Mouse (Mus musculus) liver, embryonic 13.5 days (tissue): ENCODE data around the gene Olfr876. TPM values are rescaled to one million over a fixed set of nuclear protein-coding genes. Genes with fewer than 3 reads are reported as not detected.

Experiments used
- ATAC-seq: fragments of 200-750 bp; cut with Nextera tagmentation; 2 replicates; pipeline ENCODE4 v1.8.0; 2017; ENCODE audit warnings: low read depth, mild to moderate bottlenecking, moderate number of reproducible peaks, moderate library complexity
- DNase-seq: peaks from one replicate; pipeline ENCODE4 v3.0.0; 2022
- H3K27ac ChIP-seq: fragments of 300-500 bp; sonication (generic); 2 replicates; pipeline ENCODE4 v1.5.1; 2015; ENCODE audit warnings: moderate library complexity, mild to moderate bottlenecking, inconsistent platforms
- H3K27me3 ChIP-seq: fragments of 300-500 bp; sonication (generic); 2 replicates; pipeline ENCODE4 v1.6.1; 2015; ENCODE audit warnings: mild to moderate bottlenecking, inconsistent platforms
- H3K36me3 ChIP-seq: fragments of 300-500 bp; sonication (generic); 2 replicates; pipeline ENCODE4 v1.6.1; 2015; ENCODE audit warnings: mild to moderate bottlenecking, inconsistent platforms
- H3K4me1 ChIP-seq: fragments of 300-500 bp; sonication (generic); replicated peaks from 2 replicates; pipeline ENCODE4 v1.6.1; 2015; ENCODE audit warnings: inconsistent platforms
- H3K4me2 ChIP-seq: fragments of 300-500 bp; sonication (generic); 2 replicates; pipeline ENCODE4 v1.6.1; 2015; ENCODE audit warnings: inconsistent platforms, mild to moderate bottlenecking, moderate library complexity
- H3K4me3 ChIP-seq: fragments of 300-500 bp; sonication (generic); replicated peaks from 2 replicates; pipeline ENCODE4 v1.5.1; 2015; ENCODE audit warnings: mild to moderate bottlenecking, inconsistent platforms
- H3K9ac ChIP-seq: fragments of 300-500 bp; sonication (generic); 2 replicates; pipeline ENCODE4 v1.6.1; 2015; ENCODE audit warnings: mild to moderate bottlenecking, inconsistent platforms
- H3K9me3 ChIP-seq: fragments of 300-500 bp; sonication (generic); replicated peaks from 2 replicates; pipeline ENCODE4 v1.6.1; 2016; ENCODE audit warnings: inconsistent platforms
- WGBS: fragments of 180-500 bp; shearing (Covaris S2); methylation state at CpG from one replicate; pipeline ENCODE4 v1.1.7; 2015; ENCODE audit not compliant: insufficient replicate concordance; 5-methylcytosine and 5-hydroxymethylcytosine counted together
- polyA plus RNA-seq: library from polyadenylated mRNA; unstranded; fragments of >200 nt; fragmentation: Nextera tagmentation; extraction: Ambion mirVana; gene quantifications from 2 replicates; pipeline ENCODE4 v1.2.1, GENCODE M21; 2015

Olfr876 gene
- polyA plus RNA-seq, 1 experiment from 2014 or later: not detected

- Histone ChIP-seq H3K27ac (no peak overlapping the region), H3K9me3 (no peaks in the 10 kb centered on the region), H3K4me2 (no peak overlapping the region), H3K27me3 (no peaks in the 10 kb centered on the region), H3K36me3 (no peaks in the 10 kb centered on the region), H3K4me1 (no peaks in the 10 kb centered on the region), H3K9ac (no peak overlapping the region), H3K4me3 (no peak overlapping the region)
- DNase-seq (no peak), ATAC-seq (no peak)
- 70% methylated on average over 3 of the region's 3 CpGs for WGBS
Observed at GRCm38 (mm10) chr9:37814696-37815095, 11.9 kb downstream of the Olfr876 start.

GRCm38 (mm10) chr9:37829881-37830280 is 27.1 kb downstream of the Olfr876 start:
- no peak overlapping the region for H3K27ac ChIP-seq
- no peak overlapping the region for H3K9ac ChIP-seq
- no peak overlapping the region for H3K4me2 ChIP-seq
- no peaks in the 10 kb centered on the region for H3K4me1 ChIP-seq
- DNase-seq (no peak), ATAC-seq (no peak)
- no peaks in the 10 kb centered on the region for H3K9me3 ChIP-seq
- H3K27me3 ChIP-seq: no peaks in the 10 kb centered on the region
- H3K4me3 ChIP-seq: no peak overlapping the region
- no peaks in the 10 kb centered on the region for H3K36me3 ChIP-seq

GRCm38 (mm10) chr9:37833341-37833740 is 30.5 kb downstream of the Olfr876 start:
- H3K4me2 ChIP-seq: no peak overlapping the region
- H3K27me3 ChIP-seq: no peaks in the 10 kb centered on the region
- H3K9ac ChIP-seq: no peak overlapping the region
- DNase-seq (no peak), ATAC-seq (no peak)
- no peaks in the 10 kb centered on the region for H3K9me3 ChIP-seq
- H3K4me3 ChIP-seq: no peak overlapping the region
- WGBS: 44% methylated on average over 1 of the region's 1 CpGs
- H3K4me1 ChIP-seq: no peaks in the 10 kb centered on the region
- no peak overlapping the region for H3K27ac ChIP-seq
- no peaks in the 10 kb centered on the region for H3K36me3 ChIP-seq

- DNase-seq (no peak), ATAC-seq (no peak)
- Histone ChIP-seq H3K27me3 (no peaks in the 10 kb centered on the region), H3K9ac (no peak overlapping the region), H3K4me3 (no peak overlapping the region), H3K9me3 (no peaks in the 10 kb centered on the region), H3K27ac (no peak overlapping the region), H3K4me2 (no peak overlapping the region), H3K4me1 (no peaks in the 10 kb centered on the region), H3K36me3 (no peaks in the 10 kb centered on the region)
- WGBS: 59% methylated on average over 2 of the region's 2 CpGs
Observed at GRCm38 (mm10) chr9:37849267-37849666, 46.4 kb downstream of the Olfr876 start.

- DNase-seq (no peak), ATAC-seq (no peak)
- Histone ChIP-seq H3K4me1 (no peaks in the 10 kb centered on the region), H3K36me3 (no peaks in the 10 kb centered on the region), H3K9ac (no peak within 1 kb of the TSS), H3K27ac (no peak within 1 kb of the TSS), H3K27me3 (no peaks in the 10 kb centered on the region), H3K4me2 (no peak within 1 kb of the TSS), H3K9me3 (no peaks in the 10 kb centered on the region), H3K4me3 (no peak within 1 kb of the TSS)
- 54% methylated on average over 4 of the region's 4 CpGs for WGBS
Observed at GRCm38 (mm10) chr9:37853969-37854368, 51.1 kb downstream of the Olfr876 start, which contains the start of gene Olfr877. Gene Olfr877 (plus strand): TSS chr9:37854269.

Other genes with a start within 250 kb of the Olfr876 start
- gene Siae, start 247.3 kb upstream of the Olfr876 start, polyA plus RNA-seq: 4.3 and 5.5 TPM in 2 replicates
- 2.4 and 2.8 TPM in 2 replicates for gene Spa17, start 189.3 kb upstream of the Olfr876 start, polyA plus RNA-seq
- 65.9 and 72.0 TPM in 2 replicates for gene Tbrg1, start 145.7 kb upstream of the Olfr876 start, polyA plus RNA-seq
- not detected in 2 replicates for gene Panx3, start 133.8 kb upstream of the Olfr876 start, polyA plus RNA-seq
- not detected in 2 replicates for gene Olfr160, start 86.8 kb upstream of the Olfr876 start, polyA plus RNA-seq
- gene Olfr874, start 57.9 kb upstream of the Olfr876 start, polyA plus RNA-seq: not detected in 2 replicates
- not detected in 2 replicates for gene Olfr875, start 31.2 kb upstream of the Olfr876 start, polyA plus RNA-seq
- gene Olfr877, start 51.2 kb downstream of the Olfr876 start, polyA plus RNA-seq: not detected in 2 replicates
- gene Olfr145, start 93.7 kb downstream of the Olfr876 start, polyA plus RNA-seq: not detected in 2 replicates
- gene Olfr878, start 114.8 kb downstream of the Olfr876 start, polyA plus RNA-seq: not detected in 2 replicates
- gene Olfr881, start 188.8 kb downstream of the Olfr876 start, polyA plus RNA-seq: not detected in 2 replicates
- not detected in 2 replicates for gene Olfr883, start 222.8 kb downstream of the Olfr876 start, polyA plus RNA-seq
- gene Olfr884, start 243.5 kb downstream of the Olfr876 start, polyA plus RNA-seq: not detected in 2 replicates